Mouse (Mus musculus): ENCODE measurements around the gene Gna15. TPM values are rescaled to one million over a fixed set of nuclear protein-coding genes. Genes with fewer than 3 reads are reported as not detected.

Gna15 gene
- polyA plus RNA-seq, 1 experiment = not detected

GRCm38 (mm10) chr10:81481605-81482532, 42.2 kb downstream of the Gna15 start:
- H3K79me2 ChIP-seq (ENCODE audit: control insufficient read depth, insufficient read depth) = no peaks in the 10 kb centered on the region
- no peaks in the 10 kb centered on the region for H3K36me3 ChIP-seq (ENCODE audit: control insufficient read depth, insufficient read depth)
- peak overlapping the region; percentile 66 for H3K4me2 ChIP-seq (ENCODE audit: low read depth)
- H3ac ChIP-seq (ENCODE audit: control insufficient read depth, insufficient read length) = no peak overlapping the region
- H3K27me3 ChIP-seq (ENCODE audit: control insufficient read depth, insufficient read depth, insufficient read length) = peaks cover 14% of the 10 kb centered on the region
- no peak overlapping the region for H3K4me3 ChIP-seq
- no peak for TF ChIP-seq USF1 (IDR thresholded peaks at IDR 0.05; ENCODE audit: low read depth)
- TF ChIP-seq SRF (IDR thresholded peaks at IDR 0.05; ENCODE audit: control insufficient read depth, insufficient read length, low read depth) = no peak
- TF ChIP-seq CEBPB (IDR thresholded peaks at IDR 0.05; ENCODE audit: insufficient read depth, poor library complexity, severe bottlenecking) = no peak
- no peak for TF ChIP-seq MYOG (IDR thresholded peaks at IDR 0.05; ENCODE audit: control insufficient read depth in 1 of 3, insufficient read depth in 1 of 3, insufficient read length in 2 of 3, low read depth in 2 of 3)
- TF ChIP-seq E2F4 (IDR thresholded peaks at IDR 0.05; ENCODE audit: insufficient read depth) = no peak
- TF ChIP-seq MAX (IDR thresholded peaks at IDR 0.05; ENCODE audit: low read depth) = no peak
- TF ChIP-seq REST (IDR thresholded peaks at IDR 0.05; ENCODE audit: insufficient read depth, insufficient read length) = no peak
- TF ChIP-seq TCF3 (IDR thresholded peaks at IDR 0.05; ENCODE audit: insufficient read length, low read depth) = no peak
- no peak for TF ChIP-seq POLR2AphosphoS2 (IDR thresholded peaks at IDR 0.05; ENCODE audit: insufficient read length, low read depth)
- no peak for TF ChIP-seq POLR2A (IDR thresholded peaks at IDR 0.05; ENCODE audit: insufficient read length, low read depth)
- TF ChIP-seq MYOD1 (IDR thresholded peaks at IDR 0.05; ENCODE audit: control insufficient read depth in 1 of 3, insufficient read length in 2 of 3, low read depth in 2 of 3) = no peak
- TF ChIP-seq TCF12 (IDR thresholded peaks at IDR 0.05; ENCODE audit: insufficient read depth, poor library complexity, severe bottlenecking) = no peak

- Histone ChIP-seq H3K27me3 (ENCODE audit: control insufficient read depth, insufficient read depth, insufficient read length) (peaks cover 51% of the 10 kb centered on the region), H3ac (ENCODE audit: control insufficient read depth, insufficient read length) (no peak overlapping the region), H3K36me3 (ENCODE audit: control insufficient read depth, insufficient read depth) (no peaks in the 10 kb centered on the region), H3K4me2 (ENCODE audit: low read depth) (no peak overlapping the region), H3K79me2 (ENCODE audit: control insufficient read depth, insufficient read depth) (no peaks in the 10 kb centered on the region), H3K4me3 (no peak overlapping the region)
- no peak for TF ChIP-seq TCF3 (IDR thresholded peaks at IDR 0.05; ENCODE audit: insufficient read length, low read depth)
These were observed 49.6 kb downstream of the Gna15 start for GRCm38 (mm10) chr10:81474461-81474860.

- no peak overlapping the region for H3K4me2 ChIP-seq (ENCODE audit: low read depth)
- H3K27me3 ChIP-seq (ENCODE audit: control insufficient read depth, insufficient read depth, insufficient read length) = peaks cover 66% of the 10 kb centered on the region
- H3K4me3 ChIP-seq = no peak overlapping the region
These were observed 51.0 kb downstream of the Gna15 start for GRCm38 (mm10) chr10:81473003-81473451.

GRCm38 (mm10) chr10:81472403-81473002, 51.5 kb downstream of the Gna15 start:
- Histone ChIP-seq H3ac (ENCODE audit: control insufficient read depth, insufficient read length) (no peak overlapping the region), H3K36me3 (ENCODE audit: control insufficient read depth, insufficient read depth) (no peaks in the 10 kb centered on the region), H3K79me2 (ENCODE audit: control insufficient read depth, insufficient read depth) (no peaks in the 10 kb centered on the region), H3K4me2 (ENCODE audit: low read depth) (no peak overlapping the region), H3K4me3 (no peak overlapping the region), H3K27me3 (ENCODE audit: control insufficient read depth, insufficient read depth, insufficient read length) (peaks cover 71% of the 10 kb centered on the region)
- TF ChIP-seq MYOD1 (IDR thresholded peaks at IDR 0.05; ENCODE audit: control insufficient read depth in 1 of 3, insufficient read length in 2 of 3, low read depth in 2 of 3) (no peak), POLR2AphosphoS2 (IDR thresholded peaks at IDR 0.05; ENCODE audit: insufficient read length, low read depth) (no peak), CEBPB (IDR thresholded peaks at IDR 0.05; ENCODE audit: insufficient read depth, poor library complexity, severe bottlenecking) (no peak), MYOG (IDR thresholded peaks at IDR 0.05; ENCODE audit: control insufficient read depth in 1 of 3, insufficient read depth in 1 of 3, insufficient read length in 2 of 3, low read depth in 2 of 3) (no peak), REST (IDR thresholded peaks at IDR 0.05; ENCODE audit: insufficient read depth, insufficient read length) (no peak), TCF3 (IDR thresholded peaks at IDR 0.05; ENCODE audit: insufficient read length, low read depth) (no peak), POLR2A (IDR thresholded peaks at IDR 0.05; ENCODE audit: insufficient read length, low read depth) (no peak), SRF (IDR thresholded peaks at IDR 0.05; ENCODE audit: control insufficient read depth, insufficient read length, low read depth) (no peak), E2F4 (IDR thresholded peaks at IDR 0.05; ENCODE audit: insufficient read depth) (no peak), TCF12 (IDR thresholded peaks at IDR 0.05; ENCODE audit: insufficient read depth, poor library complexity, severe bottlenecking) (no peak), MAX (IDR thresholded peaks at IDR 0.05; ENCODE audit: low read depth) (no peak), USF1 (IDR thresholded peaks at IDR 0.05; ENCODE audit: low read depth) (no peak)

More at GRCm38 (mm10) chr10:81473003-81473451, 51.0 kb downstream of the Gna15 start:
- Histone ChIP-seq H3K36me3 (ENCODE audit: control insufficient read depth, insufficient read depth) (no peaks in the 10 kb centered on the region), H3ac (ENCODE audit: control insufficient read depth, insufficient read length) (no peak overlapping the region), H3K79me2 (ENCODE audit: control insufficient read depth, insufficient read depth) (no peaks in the 10 kb centered on the region)
- TF ChIP-seq MYOG (IDR thresholded peaks at IDR 0.05; ENCODE audit: control insufficient read depth in 1 of 3, insufficient read depth in 1 of 3, insufficient read length in 2 of 3, low read depth in 2 of 3) (no peak), REST (IDR thresholded peaks at IDR 0.05; ENCODE audit: insufficient read depth, insufficient read length) (no peak), MYOD1 (IDR thresholded peaks at IDR 0.05; ENCODE audit: control insufficient read depth in 1 of 3, insufficient read length in 2 of 3, low read depth in 2 of 3) (no peak), USF1 (IDR thresholded peaks at IDR 0.05; ENCODE audit: low read depth) (no peak), CEBPB (IDR thresholded peaks at IDR 0.05; ENCODE audit: insufficient read depth, poor library complexity, severe bottlenecking) (no peak), SRF (IDR thresholded peaks at IDR 0.05; ENCODE audit: control insufficient read depth, insufficient read length, low read depth) (no peak), TCF3 (IDR thresholded peaks at IDR 0.05; ENCODE audit: insufficient read length, low read depth) (no peak), POLR2A (IDR thresholded peaks at IDR 0.05; ENCODE audit: insufficient read length, low read depth) (no peak), MAX (IDR thresholded peaks at IDR 0.05; ENCODE audit: low read depth) (no peak), POLR2AphosphoS2 (IDR thresholded peaks at IDR 0.05; ENCODE audit: insufficient read length, low read depth) (no peak), E2F4 (IDR thresholded peaks at IDR 0.05; ENCODE audit: insufficient read depth) (no peak), TCF12 (IDR thresholded peaks at IDR 0.05; ENCODE audit: insufficient read depth, poor library complexity, severe bottlenecking) (no peak)

Data from myocyte (in vitro differentiated cells).